Mouse (Mus musculus): ENCODE measurements at regions not wholly inside any gene's neighbourhood (a gene's known extent, or its start where the extent isn't known, plus 50 kb on each side); places are given as distances from the start of the nearest gene placed in this dataset.

DNA sequence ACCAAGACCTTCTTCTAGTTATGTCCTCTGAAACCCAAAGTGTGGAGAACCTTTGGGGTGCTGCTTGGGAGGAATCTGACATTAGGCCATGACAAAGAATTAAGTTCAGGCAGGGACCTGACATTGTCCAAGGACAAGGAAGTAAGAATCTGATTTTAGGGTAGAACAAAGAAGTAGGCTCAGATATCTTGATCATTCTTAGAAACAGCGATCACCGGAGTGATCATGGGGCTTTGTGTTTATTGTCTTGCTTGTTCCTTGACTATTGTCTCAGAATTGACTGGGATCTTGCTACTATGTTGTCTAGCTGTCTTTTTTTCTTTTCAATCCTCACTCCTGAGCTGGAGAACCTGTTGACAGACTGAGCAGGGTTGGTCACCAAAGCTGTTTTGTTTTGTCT is 327.9 kb downstream of the Rwdd3 start:
- no peak for TF ChIP-seq CTCF (IDR thresholded peaks at IDR 0.05; ENCODE audit: borderline replicate concordance, insufficient read depth, low read depth, low read length)
- no peak for TF ChIP-seq POLR2A (IDR thresholded peaks at IDR 0.05; ENCODE audit: borderline replicate concordance, insufficient read depth, low read length)
